ENCODE assay signal across 8 mouse cellular contexts in the genomic region with DNA sequence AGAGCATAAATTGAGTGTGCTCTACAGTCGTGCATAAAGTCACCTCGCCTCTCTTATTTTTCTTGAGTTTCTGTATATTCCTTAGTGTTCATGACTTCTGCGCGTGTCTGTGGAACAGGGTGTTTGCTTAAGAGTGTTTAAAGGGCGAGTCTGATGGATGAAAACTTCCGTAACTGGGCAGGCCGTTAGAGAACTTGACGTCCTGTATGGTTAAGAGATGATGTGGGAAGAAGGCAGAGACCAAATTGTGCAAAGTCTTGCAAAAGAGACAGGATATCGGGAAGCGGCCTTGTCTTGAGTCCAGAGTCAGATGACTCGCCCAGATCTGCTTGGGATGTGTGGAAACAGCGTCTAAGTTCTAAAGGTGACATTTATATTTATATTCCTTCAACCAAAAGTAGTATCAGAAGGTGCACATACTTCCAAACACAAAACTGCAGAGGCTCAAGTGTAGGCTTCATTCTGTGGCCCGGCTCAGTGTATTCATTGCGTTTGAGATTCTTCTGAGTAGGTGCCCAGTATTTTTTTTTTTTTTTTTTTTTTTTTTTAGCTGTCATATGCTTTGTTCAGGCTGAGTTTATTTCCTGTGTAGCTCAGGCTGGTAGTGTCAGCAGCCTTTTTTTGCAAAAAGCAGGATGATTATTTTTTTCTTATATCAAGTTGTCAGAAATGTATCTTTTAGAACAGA. TPM values are rescaled to one million over a fixed set of nuclear protein-coding genes. Genes with fewer than 3 reads are reported as not detected.
DNase-seq lines count a peak whose midpoint lies in the region; ATAC-seq and TF ChIP-seq lines count a peak whose summit lies in the region.

No protein-coding gene starts in this region.

- H3K4me2 ChIP-seq in kidney, embryonic 15.5 days: peak overlapping the region; percentile 77

- no peak for TF ChIP-seq CTCF in left cerebral cortex, adult 2 months (IDR thresholded peaks at IDR 0.05)
- TF ChIP-seq CTCF in bone marrow, adult 2 months (IDR thresholded peaks at IDR 0.05; ENCODE audit: control insufficient read depth, insufficient read depth, low read length): no peak

- no peaks in the 10 kb centered on the region for H3K27me3 ChIP-seq in kidney, embryonic 15.5 days

- no peaks in the 10 kb centered on the region for H3K4me1 ChIP-seq in bone marrow, adult 2 months (ENCODE audit: control insufficient read depth, insufficient read depth, low read length)
- peaks cover 23% of the 10 kb centered on the region for H3K4me1 ChIP-seq in kidney, embryonic 15.5 days

- no peak for ATAC-seq in kidney, embryonic 15.5 days (replicated peaks; ENCODE audit: low FRiP score)

- TF ChIP-seq POLR2A in bone marrow, adult 2 months (IDR thresholded peaks at IDR 0.05; ENCODE audit: borderline replicate concordance, control insufficient read depth, low read depth, low read length): no peak

- intact Hi-C loops in left cerebral cortex, adult 2 months (cut with DNase I): no loop called here
- intact Hi-C loops in left cerebral cortex, postnatal 4 days (cut with DNase I): no loop called here

- H3K9ac ChIP-seq in kidney, embryonic 15.5 days: peak overlapping the region; percentile 71

- no peaks in the 10 kb centered on the region for H3K9me3 ChIP-seq in kidney, embryonic 15.5 days (replicated peaks)

- peak overlapping the region; percentile 78 for H3K4me3 ChIP-seq in left cerebral cortex, adult 2 months
- peak overlapping the region; percentile 99 for H3K4me3 ChIP-seq in bone marrow, adult 2 months (replicated peaks; ENCODE audit: control insufficient read depth, low read depth, low read length)
- H3K4me3 ChIP-seq in kidney, embryonic 15.5 days (replicated peaks): peak overlapping the region; percentile 88

- 16% methylated on average over 14 of the region's 14 CpGs for WGBS in bone marrow, adult 2 months
- WGBS in kidney, embryonic 15.5 days: 12% methylated on average over 14 of the region's 14 CpGs

- peak overlapping the region; percentile 93 for H3K27ac ChIP-seq in left cerebral cortex, adult 2 months
- H3K27ac ChIP-seq in bone marrow, adult 2 months (ENCODE audit: control insufficient read depth, insufficient read depth, low read depth, low read length, poor library complexity): peak overlapping the region; percentile 93; the same call in 1 of the 2 replicates
- peak overlapping the region; percentile 97 for H3K27ac ChIP-seq in kidney, embryonic 15.5 days

- no peaks in the 10 kb centered on the region for H3K36me3 ChIP-seq in kidney, embryonic 15.5 days

- DNase-seq in left cerebral cortex, adult 2 months (ENCODE audit: extremely low spot score in 1 of 2, low spot score in 2 of 2): no peak
- DNase-seq in left cerebral cortex, postnatal 4 days: no peak
- peak; percentile 18 to 43 for DNase-seq in heart, adult 9 months (ENCODE audit: low spot score in 2 of 2)
- peak; percentile 73 for DNase-seq in lung, postnatal 36 days
- peak; percentile 9 for DNase-seq in thymus, postnatal 25 days
- DNase-seq in cerebellum, postnatal 25 days: no peak

RNA-seq across cellular contexts. Expression of a gene that starts 1.2 kb away (rescaled TPM):
- 10 to 100 TPM; 31.6 to 36.5 TPM for total RNA-seq in left cerebral cortex, adult 2 months (2021)
- total RNA-seq in left cerebral cortex, postnatal 4 days (2021): 10 to 100 TPM; 32.0 to 33.4 TPM
- polyA plus RNA-seq in bone marrow, adult 2 months (2011; ENCODE audit: insufficient read depth, insufficient read length, low replicate concordance, missing spikeins): 5.1 and 7.7 TPM in 2 replicates
- polyA plus RNA-seq in kidney, embryonic 15.5 days (2015; fragmentation: Nextera tagmentation; extraction: Ambion mirVana): 32.3 and 32.6 TPM in 2 replicates

RNA-seq across cellular contexts. Expression of a gene that starts 43.7 kb away (rescaled TPM):
- 1 to 10 TPM; 2.4 to 2.5 TPM for total RNA-seq in left cerebral cortex, adult 2 months (2021)
- total RNA-seq in left cerebral cortex, postnatal 4 days (2021): 1 to 10 TPM; 3.3 to 4.4 TPM
- not detected in 2 replicates for polyA plus RNA-seq in bone marrow, adult 2 months (2011; ENCODE audit: insufficient read depth, insufficient read length, low replicate concordance, missing spikeins)
- 5.1 and 6.2 TPM in 2 replicates for polyA plus RNA-seq in kidney, embryonic 15.5 days (2015; fragmentation: Nextera tagmentation; extraction: Ambion mirVana)

Comparison
In these comparisons a context has a peak if more than half of its experiments do, and no peak if none do; other contexts are left out.
1. DNase-seq: peak in heart, adult 9 months (2 of 2), lung, postnatal 36 days (single experiment) and thymus, postnatal 25 days (single experiment); none in left cerebral cortex, adult 2 months (0 of 2), left cerebral cortex, postnatal 4 days (single experiment) and cerebellum, postnatal 25 days (0 of 2).
2. Peak in every context shown above with its lines, with median percentiles within 50 percentile points of each other: H3K27ac ChIP-seq and H3K4me3 ChIP-seq.